Mouse (Mus musculus) kidney, postnatal 0 days (tissue): Measurements from ENCODE around the gene Htr3a. TPM values are rescaled to one million over a fixed set of nuclear protein-coding genes. Genes with fewer than 3 reads are reported as not detected.

Experiments used
- ATAC-seq: fragments of 200-750 bp; cut with Nextera tagmentation; replicated peaks from 2 replicates; pipeline ENCODE4 v1.8.0; 2017; ENCODE audit warnings: low read depth, moderate number of reproducible peaks, moderate TSS enrichment, moderate library complexity; ENCODE audit not compliant: low FRiP score
- DNase-seq: peaks from one replicate; pipeline ENCODE4 v3.0.0-alpha.2; 2016; ENCODE audit warnings: low spot score
- H3K27ac ChIP-seq: fragments of 300-500 bp; sonication (generic); 2 replicates; pipeline ENCODE4 v1.5.1; 2014; ENCODE audit warnings: mild to moderate bottlenecking
- H3K27me3 ChIP-seq: fragments of 300-500 bp; sonication (generic); 2 replicates; pipeline ENCODE4 v1.6.1; 2014; ENCODE audit warnings: low read length, mixed read lengths; ENCODE audit not compliant: insufficient read depth
- H3K36me3 ChIP-seq: fragments of 300-500 bp; sonication (generic); 2 replicates; pipeline ENCODE4 v1.6.1; 2014; ENCODE audit warnings: low read length, mixed read lengths; ENCODE audit not compliant: insufficient read depth
- H3K4me1 ChIP-seq: fragments of 300-500 bp; sonication (generic); replicated peaks from 2 replicates; pipeline ENCODE4 v1.6.1; 2014; ENCODE audit warnings: antibody characterized with exemption, low read length, mixed read lengths; ENCODE audit not compliant: insufficient read depth
- H3K4me2 ChIP-seq: fragments of 300-500 bp; sonication (generic); 2 replicates; pipeline ENCODE4 v1.6.1; 2014; ENCODE audit warnings: mild to moderate bottlenecking, low read length, moderate library complexity, mixed read lengths
- H3K4me3 ChIP-seq: fragments of 300-500 bp; sonication (generic); replicated peaks from 2 replicates; pipeline ENCODE4 v1.5.1; 2014; ENCODE audit warnings: low read depth, low read length
- H3K9ac ChIP-seq: fragments of 300-500 bp; sonication (generic); 2 replicates; pipeline ENCODE4 v1.6.1; 2014; ENCODE audit warnings: low read depth, low read length
- H3K9me3 ChIP-seq: fragments of 300-500 bp; sonication (generic); replicated peaks from 2 replicates; pipeline ENCODE4 v1.6.1; 2016; ENCODE audit warnings: low read length, inconsistent platforms, mixed read lengths
- CTCF ChIP-seq: IDR thresholded peaks from 2 replicates; pipeline ENCODE4 v1.5.1; 2016; ENCODE audit warnings: antibody characterized with exemption, low read depth, mild to moderate bottlenecking, moderate library complexity
- WGBS: fragments of 180-500 bp; shearing (Covaris S2); extraction: QIAGEN DNeasy Blood & Tissue Kit; methylation state at CpG from one replicate; pipeline ENCODE4 v1.1.7; 2014; 5-methylcytosine and 5-hydroxymethylcytosine counted together
- polyA plus RNA-seq: library from polyadenylated mRNA; unstranded; fragments of >200 nt; fragmentation: Nextera tagmentation; extraction: Ambion mirVana; gene quantifications from 2 replicates; pipeline ENCODE4 v1.2.1, GENCODE M21; 2015

Htr3a gene
- polyA plus RNA-seq, 1 experiment from 2014 or later, result 0.46 TPM

GRCm38 (mm10) chr9:48856240-48856639 lies 54.7 kb downstream of the Htr3a start:
- Histone ChIP-seq H3K4me2 (no peak overlapping the region), H3K27me3 (no peaks in the 10 kb centered on the region), H3K9me3 (no peaks in the 10 kb centered on the region), H3K4me1 (no peaks in the 10 kb centered on the region), H3K36me3 (no peaks in the 10 kb centered on the region), H3K9ac (no peak overlapping the region), H3K27ac (no peak overlapping the region), H3K4me3 (no peak overlapping the region)
- 79% methylated on average over 4 of the region's 4 CpGs for WGBS
- peak; percentile 42; the same call in 1 of the 2 replicates for TF ChIP-seq CTCF
- DNase-seq (no peak), ATAC-seq (no peak)

DNA sequence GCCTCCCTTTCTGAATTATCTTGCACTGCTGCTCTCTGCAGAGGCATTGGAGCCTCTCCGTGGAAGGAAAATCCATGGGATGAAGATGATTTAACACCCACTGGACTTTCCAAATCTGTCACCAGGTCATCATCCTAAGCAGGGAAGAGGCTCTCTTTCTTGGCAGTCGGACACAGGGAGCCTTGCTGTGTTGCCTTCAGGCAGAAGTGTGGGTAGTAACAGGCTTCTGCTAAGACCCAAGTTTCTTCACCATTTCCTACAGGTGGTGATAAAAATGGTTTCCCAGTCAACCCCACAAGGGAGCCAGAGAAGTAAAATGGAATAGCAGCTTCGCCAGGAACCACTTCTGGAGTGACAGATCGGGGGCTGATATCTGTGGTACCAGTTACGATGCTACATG lies 61.4 kb downstream of the Htr3a start:
- Histone ChIP-seq H3K27ac (no peak overlapping the region), H3K4me2 (no peak overlapping the region), H3K36me3 (no peaks in the 10 kb centered on the region), H3K4me1 (no peaks in the 10 kb centered on the region), H3K27me3 (no peaks in the 10 kb centered on the region), H3K4me3 (no peak overlapping the region), H3K9me3 (no peaks in the 10 kb centered on the region), H3K9ac (no peak overlapping the region)
- ATAC-seq (no peak), DNase-seq (no peak)
- no peak for TF ChIP-seq CTCF
- 85% methylated on average over 5 of the region's 5 CpGs for WGBS

Other genes with a start within 250 kb of the Htr3a start
- gene Zbtb16, start 74.9 kb downstream of the Htr3a start, polyA plus RNA-seq, result 0.28 and 0.47 TPM in 2 replicates
- gene Htr3b, start 53.9 kb upstream of the Htr3a start, polyA plus RNA-seq, result 0.09 TPM in 1 of 2 replicates, not detected in the other
- 12.1 and 14.4 TPM in 2 replicates for gene Usp28, start 74.3 kb upstream of the Htr3a start, polyA plus RNA-seq
- 19.1 and 21.4 TPM in 2 replicates for gene Zw10, start 144.5 kb upstream of the Htr3a start, polyA plus RNA-seq
- 0.20 and 0.22 TPM in 2 replicates for gene Tmprss5, start 170.2 kb upstream of the Htr3a start, polyA plus RNA-seq